20 mouse cellular contexts compared by ENCODE assay signal in genomic region chr15:100341314-100341980, GRCm38 (mm10). TPM values are rescaled to one million over a fixed set of nuclear protein-coding genes. Genes with fewer than 3 reads are reported as not detected.
DNase-seq lines count a peak whose midpoint lies in the region; ATAC-seq and TF ChIP-seq lines count a peak whose summit lies in the region.
"Not testable (repeated sequence)": the region's sequence is repeated elsewhere in the genome, so short reads cannot be mapped to it uniquely, and the experiment has no call there.
"Had no signal": no experiment of that assay in that cellular context is flagged by ENCODE, and none has a peak within 500 bp of the region (broad histone marks: within the 10 kb centered on the region; RNA-seq: fewer than 3 reads in every experiment).

No protein-coding gene starts in this region.

- TF ChIP-seq CTCF in Patski (IDR thresholded peaks at IDR 0.05), result not testable (repeated sequence)

- not testable (repeated sequence) for DNase-seq in Patski (ENCODE audit: low read depth, low spot score)
- DNase-seq in fibroblast of lung, adult 2 months (ENCODE audit: low read depth), result peak; percentile 61
- DNase-seq in kidney, adult 9 months, result peak; percentile 46
- DNase-seq in lung, adult 18-20 months, result peak; percentile 42 to 67
- DNase-seq in lung, postnatal 25 days (ENCODE audit: low spot score), result peak; percentile 69

- not testable (repeated sequence) for H3K4me3 ChIP-seq in lung, embryonic 16.5 days (ENCODE audit: low read length)

- 20% methylated on average over 4 of the region's 5 CpGs for WGBS in lung, embryonic 16.5 days

- not testable (repeated sequence) for H3K4me1 ChIP-seq in lung, embryonic 16.5 days (replicated peaks; ENCODE audit: control insufficient read depth, insufficient read depth, low read length)

- POLR2A ChIA-PET in Patski (lab: Charles Lee), result not testable (repeated sequence)

- H3K27me3 ChIP-seq in Patski; lung, embryonic 16.5 days (ENCODE audit: control insufficient read depth, insufficient read depth, low read depth, low read length): not testable (repeated sequence)

- CTCF ChIA-PET in Patski (lab: Charles Lee), result interaction anchor here (1.8 to 2.7 kb wide), 3 partner anchors 30 to 33 kb away, joined by 4 to 11 read pairs (median 4); no protein-coding TSS in a partner anchor

- peak; percentile 67 for ATAC-seq in Patski
- peak; percentile 58 for ATAC-seq in lung, embryonic 16.5 days (ENCODE audit: low read depth)

- H3K9ac ChIP-seq in lung, embryonic 16.5 days (ENCODE audit: low read length), result not testable (repeated sequence)

- in situ Hi-C loops in Patski (cut with MboI; ENCODE audit: low pct_unique_long_range_greater_than_20kb), result not testable (repeated sequence)

- H3K4me2 ChIP-seq in lung, embryonic 16.5 days (ENCODE audit: low read depth, low read length), result not testable (repeated sequence)

- not testable (repeated sequence) for H3K36me3 ChIP-seq in lung, embryonic 16.5 days (ENCODE audit: control insufficient read depth, insufficient read depth, low read length)

- H3K9me3 ChIP-seq in lung, embryonic 16.5 days (ENCODE audit: control insufficient read depth, low read length), result not testable (repeated sequence)

- H3K27ac ChIP-seq in lung, embryonic 16.5 days (ENCODE audit: low read length), result peak overlapping the region; percentile 27; the same call in 1 of the 2 replicates

RNA-seq across cellular contexts. Expression of gene Mettl7a3, which starts 6.7 kb away (rescaled TPM):
- polyA plus RNA-seq in Patski (2021), result 88.9 TPM
- not detected in 2 replicates for polyA plus RNA-seq in lung, embryonic 16.5 days (2015; fragmentation: Nextera tagmentation; extraction: Ambion mirVana)
- polyA plus RNA-seq: activated CD4-positive, CD25-positive, alpha-beta regulatory T cell, adult 4 months; embryonic facial prominence, embryonic 10.5 days; forebrain, embryonic 12.5 days; forebrain, embryonic 15.5 days; G1E; heart, embryonic 12.5 days; heart, embryonic 15.5 days; hindbrain, embryonic 10.5 days had no signal

RNA-seq across cellular contexts. Expression of gene Methig1, which starts 11.5 kb away (rescaled TPM):
- 0.51 TPM for polyA plus RNA-seq in Patski (2021)
- polyA plus RNA-seq in lung, embryonic 16.5 days (2015; fragmentation: Nextera tagmentation; extraction: Ambion mirVana), result 0.16 and 0.29 TPM in 2 replicates
- polyA plus RNA-seq: activated CD4-positive, CD25-positive, alpha-beta regulatory T cell, adult 4 months; brain, embryonic 14.5 days; cortical plate, adult 2 months; embryonic facial prominence, embryonic 10.5 days; embryonic facial prominence, embryonic 13.5 days; forebrain, embryonic 12.5 days; forebrain, embryonic 15.5 days; heart, embryonic 12.5 days; heart, embryonic 15.5 days; hindbrain, embryonic 16.5 days had no signal

RNA-seq across cellular contexts. Expression of gene Mettl7a2, which starts 11.6 kb away (rescaled TPM):
- 4.1 TPM for polyA plus RNA-seq in Patski (2021)
- polyA plus RNA-seq in lung, embryonic 16.5 days (2015; fragmentation: Nextera tagmentation; extraction: Ambion mirVana), result not detected in 2 replicates
- polyA plus RNA-seq: activated CD4-positive, CD25-positive, alpha-beta regulatory T cell, adult 4 months; brain, embryonic 14.5 days; cortical plate, adult 2 months; embryonic facial prominence, embryonic 10.5 days; embryonic facial prominence, embryonic 13.5 days; forebrain, embryonic 12.5 days; forebrain, embryonic 15.5 days; heart, embryonic 12.5 days; heart, embryonic 15.5 days; hindbrain, embryonic 10.5 days; hindbrain, embryonic 13.5 days; hindbrain, embryonic 16.5 days had no signal

RNA-seq across cellular contexts. Expression of gene Higd1c, which starts 22.9 kb away (rescaled TPM):
- not detected for polyA plus RNA-seq in Patski (2021)
- polyA plus RNA-seq in lung, embryonic 16.5 days (2015; fragmentation: Nextera tagmentation; extraction: Ambion mirVana), result not detected in 2 replicates
- polyA plus RNA-seq: activated CD4-positive, CD25-positive, alpha-beta regulatory T cell, adult 4 months; brain, embryonic 14.5 days; cortical plate, adult 2 months; embryonic facial prominence, embryonic 10.5 days; embryonic facial prominence, embryonic 13.5 days; forebrain, embryonic 12.5 days; forebrain, embryonic 15.5 days; G1E; gonadal fat pad, adult 2 months; heart, embryonic 12.5 days; heart, embryonic 15.5 days; hindbrain, embryonic 13.5 days; hindbrain, embryonic 16.5 days had no signal

RNA-seq across cellular contexts. Expression of gene Mettl7a1, which starts 37.5 kb away (rescaled TPM):
- 567 TPM for polyA plus RNA-seq in Patski (2021)
- polyA plus RNA-seq in lung, embryonic 16.5 days (2015; fragmentation: Nextera tagmentation; extraction: Ambion mirVana), result 14.6 and 19.2 TPM in 2 replicates

Comparison
In these comparisons a context has a peak if more than half of its experiments do, and no peak if none do; other contexts are left out.
1. RNA of gene Mettl7a3, which starts 6.7 kb away (polyA plus RNA-seq): 88.9 TPM in Patski (single experiment); not detected in lung, embryonic 16.5 days; every median in the first group is over 10 times any median in the second.